Mouse (Mus musculus) midbrain, embryonic 11.5 days (tissue): ENCODE data around the gene Gpr183. TPM values are rescaled to one million over a fixed set of nuclear protein-coding genes. Genes with fewer than 3 reads are reported as not detected.
A peak's percentile ranks its signal among the peaks of the same experiment; 100 is the strongest.

ENCODE experiments used
- ATAC-seq: fragments of 200-750 bp; cut with Nextera tagmentation; 2 replicates; pipeline ENCODE4 v1.8.0; 2017; ENCODE audit warnings: moderate TSS enrichment, moderate library complexity; ENCODE audit not compliant: low FRiP score
- DNase-seq: peaks from one replicate; pipeline ENCODE4 v3.0.0; 2015; ENCODE audit warnings: low spot score; ENCODE audit errors: missing footprints
- H3K27ac ChIP-seq: fragments of 300-500 bp; sonication (generic); 2 replicates; pipeline ENCODE4 v1.5.1; 2014; ENCODE audit warnings: low read depth, low read length
- H3K27me3 ChIP-seq: fragments of 300-500 bp; sonication (generic); 2 replicates; pipeline ENCODE4 v1.6.1; 2014; ENCODE audit warnings: mild to moderate bottlenecking, low read length, moderate library complexity, mixed read lengths; ENCODE audit not compliant: control insufficient read depth, insufficient read depth
- H3K36me3 ChIP-seq: fragments of 300-500 bp; sonication (generic); 2 replicates; pipeline ENCODE4 v1.6.1; 2014; ENCODE audit warnings: mild to moderate bottlenecking, low read length, moderate library complexity, mixed read lengths; ENCODE audit not compliant: control insufficient read depth, insufficient read depth
- H3K4me1 ChIP-seq: fragments of 300-500 bp; sonication (generic); 2 replicates; pipeline ENCODE4 v1.6.1; 2014; ENCODE audit warnings: low read length; ENCODE audit not compliant: control insufficient read depth, insufficient read depth
- H3K4me2 ChIP-seq: fragments of 300-500 bp; sonication (generic); 2 replicates; pipeline ENCODE4 v1.6.1; 2014; ENCODE audit warnings: mild to moderate bottlenecking, moderate library complexity
- H3K4me3 ChIP-seq: fragments of 300-500 bp; sonication (generic); 2 replicates; pipeline ENCODE4 v1.5.1; 2014; ENCODE audit warnings: low read depth, low read length
- H3K9ac ChIP-seq: fragments of 300-500 bp; sonication (generic); 2 replicates; pipeline ENCODE4 v1.6.1; 2014; ENCODE audit warnings: low read length
- H3K9me3 ChIP-seq: fragments of 300-500 bp; sonication (generic); 2 replicates; pipeline ENCODE4 v1.6.1; 2016; ENCODE audit warnings: low read length; ENCODE audit not compliant: control insufficient read depth
- WGBS: fragments of 180-500 bp; shearing (Covaris S2); extraction: QIAGEN DNeasy Blood & Tissue Kit; methylation state at CpG from one replicate; pipeline ENCODE4 v1.1.7; 2014; 5-methylcytosine and 5-hydroxymethylcytosine counted together
- polyA plus RNA-seq: library from polyadenylated mRNA; unstranded; fragments of >200 nt; fragmentation: Nextera tagmentation; extraction: Ambion mirVana; gene quantifications from 2 replicates; pipeline ENCODE4 v1.2.1, GENCODE M21; 2014

Gpr183 gene
- polyA plus RNA-seq, 1 experiment from 2014 or later: 1.6 TPM

DNA sequence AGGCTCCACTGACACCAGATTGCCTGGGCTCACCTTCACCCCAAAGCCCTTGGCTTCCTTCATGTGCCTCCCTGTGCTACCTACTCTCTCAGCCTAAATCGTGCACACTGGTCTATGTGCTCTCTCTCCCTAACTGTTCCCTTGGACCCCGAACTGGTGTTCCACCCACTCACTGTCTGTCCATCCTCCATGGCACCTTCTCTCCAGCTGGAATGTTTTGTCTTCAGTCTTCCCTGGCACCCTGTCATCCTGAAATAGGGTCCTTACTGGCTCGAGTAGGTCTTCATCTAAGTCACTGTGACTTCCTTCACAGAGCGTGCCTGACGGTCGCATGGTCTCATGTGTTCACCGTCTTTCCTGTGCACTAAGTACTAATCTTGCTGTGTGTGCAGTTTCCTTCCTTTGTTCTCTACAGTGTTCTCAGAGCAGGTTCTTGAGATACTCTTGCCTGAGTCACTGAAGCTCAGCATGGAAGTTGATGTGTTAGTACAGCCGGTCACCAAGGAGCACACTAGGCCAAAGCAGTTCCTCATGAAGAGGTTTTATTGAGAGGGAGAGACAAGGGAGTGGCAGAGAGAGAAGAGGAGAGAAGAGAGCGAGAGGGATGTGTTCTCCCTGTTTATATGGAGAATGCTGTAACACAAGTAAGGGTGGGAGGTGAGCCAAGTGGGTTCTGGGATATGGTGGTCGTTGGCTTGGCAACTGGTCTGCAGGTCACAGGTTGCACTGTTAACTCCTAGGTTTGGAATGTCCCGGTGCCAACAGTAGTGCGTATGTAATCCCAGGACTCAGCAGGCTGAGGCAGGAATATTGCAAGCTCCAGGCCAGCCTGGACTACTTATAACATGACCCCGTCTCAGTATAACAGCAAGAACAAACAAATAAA, 27.6 kb upstream of the Gpr183 start:
- Histone ChIP-seq H3K4me2 (no peak overlapping the region), H3K4me3 (no peak overlapping the region), H3K36me3 (peaks cover 5% of the 10 kb centered on the region; the same call in 1 of the 2 replicates), H3K9ac (no peak overlapping the region), H3K4me1 (no peaks in the 10 kb centered on the region), H3K27ac (no peak overlapping the region), H3K9me3 (no peaks in the 10 kb centered on the region), H3K27me3 (no peaks in the 10 kb centered on the region)
- no peak for ATAC-seq
- WGBS: 92% methylated on average over 13 of the region's 13 CpGs
- DNase-seq: no peak

DNA sequence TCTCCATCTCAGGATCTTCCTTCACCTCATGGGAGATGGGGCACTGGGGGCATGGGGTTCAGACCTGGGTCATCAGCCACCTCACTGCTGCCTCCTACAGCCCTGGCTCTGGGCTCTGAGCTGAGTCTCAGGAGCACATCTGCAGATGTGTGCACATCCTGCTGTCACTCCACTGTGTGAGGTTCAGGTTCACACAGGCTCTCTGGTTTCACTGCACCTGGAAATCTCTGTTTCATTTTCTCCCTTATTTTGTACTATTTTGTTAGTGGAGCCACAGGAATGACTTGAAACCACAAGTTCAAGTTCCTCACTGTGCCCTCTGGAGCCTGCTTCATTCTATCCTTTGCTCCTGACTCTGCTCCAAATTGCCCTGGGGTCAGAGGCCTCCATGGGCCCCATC, 26.9 kb upstream of the Gpr183 start:
- Histone ChIP-seq H3K4me1 (no peaks in the 10 kb centered on the region), H3K36me3 (peaks cover 5% of the 10 kb centered on the region; the same call in 1 of the 2 replicates), H3K4me2 (no peak overlapping the region), H3K27me3 (no peaks in the 10 kb centered on the region), H3K27ac (no peak overlapping the region), H3K9ac (no peak overlapping the region), H3K9me3 (no peaks in the 10 kb centered on the region), H3K4me3 (no peak overlapping the region)
- ATAC-seq: no peak
- DNase-seq: no peak

DNA sequence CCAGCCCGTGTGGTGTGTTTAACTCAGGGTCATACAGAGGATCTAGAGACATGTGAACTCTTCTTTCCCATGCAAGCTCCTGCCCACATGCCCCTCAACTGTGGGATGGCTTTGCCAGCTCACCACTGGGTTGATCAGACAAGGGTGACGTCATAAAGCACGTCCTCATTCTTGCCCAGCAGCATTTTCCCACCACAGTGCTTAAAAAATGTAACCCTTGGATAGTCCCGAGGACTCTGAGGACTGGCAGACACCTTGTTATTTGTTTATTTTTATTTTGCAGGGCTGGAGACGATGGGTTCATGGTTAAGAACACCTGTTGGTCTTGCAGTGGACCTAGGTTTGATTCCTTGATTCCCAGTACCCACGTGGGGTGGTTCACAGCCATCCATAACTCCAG, 25.9 kb upstream of the Gpr183 start:
- H3K4me3 ChIP-seq: no peak overlapping the region
- no peaks in the 10 kb centered on the region for H3K4me1 ChIP-seq
- H3K9ac ChIP-seq: no peak overlapping the region
- H3K36me3 ChIP-seq: peaks cover 5% of the 10 kb centered on the region; the same call in 1 of the 2 replicates
- H3K4me2 ChIP-seq: no peak overlapping the region
- no peak overlapping the region for H3K27ac ChIP-seq
- WGBS: 90% methylated on average over 6 of the region's 6 CpGs
- no peaks in the 10 kb centered on the region for H3K9me3 ChIP-seq
- DNase-seq: no peak
- ATAC-seq: no peak
- H3K27me3 ChIP-seq: no peaks in the 10 kb centered on the region

DNA sequence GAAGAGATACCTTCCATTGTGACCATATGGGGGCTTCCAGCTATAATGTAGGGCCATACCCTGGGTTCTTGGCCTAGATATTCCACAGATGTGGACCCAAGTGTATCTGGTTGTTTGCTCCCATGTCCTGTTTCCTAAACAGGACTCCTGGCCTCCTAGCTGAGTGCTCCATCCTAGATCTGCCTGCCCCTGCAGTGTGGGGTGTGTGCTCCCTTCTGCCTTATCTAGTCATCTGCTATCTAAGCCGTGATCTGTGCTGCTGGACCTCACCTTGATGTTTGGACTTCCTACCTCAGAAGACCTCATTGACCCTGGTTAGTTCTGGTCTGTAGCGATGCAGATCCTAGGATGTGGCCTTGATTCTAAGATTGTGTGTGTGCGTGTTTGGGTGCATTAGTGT, 24.9 kb upstream of the Gpr183 start:
- Histone ChIP-seq H3K27ac (no peak overlapping the region), H3K4me2 (no peak overlapping the region), H3K9me3 (no peaks in the 10 kb centered on the region), H3K4me1 (no peaks in the 10 kb centered on the region), H3K9ac (no peak overlapping the region), H3K36me3 (peaks cover 5% of the 10 kb centered on the region; the same call in 1 of the 2 replicates), H3K4me3 (no peak overlapping the region), H3K27me3 (no peaks in the 10 kb centered on the region)
- ATAC-seq: no peak
- 98% methylated on average over 3 of the region's 3 CpGs for WGBS
- DNase-seq: no peak

DNA sequence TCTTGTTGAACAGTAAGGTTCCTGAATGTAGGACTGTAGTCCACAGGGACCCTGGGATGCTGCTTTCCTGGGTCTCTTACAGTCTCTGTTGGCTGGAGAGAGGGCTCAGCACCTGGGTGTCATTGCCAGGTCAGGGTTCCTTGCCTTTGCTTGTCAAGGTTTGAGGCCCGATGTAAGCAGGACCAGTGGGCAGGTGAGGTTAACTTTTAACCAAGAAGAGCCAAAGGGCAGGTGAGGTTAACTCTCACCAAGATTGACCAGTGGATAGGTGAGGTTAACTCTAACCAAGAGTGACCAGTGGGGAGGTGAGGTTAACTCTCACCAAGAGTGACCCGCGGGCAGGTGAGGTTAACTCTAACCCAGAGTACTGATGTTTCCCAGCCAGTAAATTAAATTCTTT, 24.3 kb upstream of the Gpr183 start:
- Histone ChIP-seq H3K9ac (no peak overlapping the region), H3K4me2 (no peak overlapping the region), H3K27me3 (no peaks in the 10 kb centered on the region), H3K4me3 (no peak overlapping the region), H3K36me3 (peaks cover 3% of the 10 kb centered on the region; the same call in 1 of the 2 replicates), H3K4me1 (no peaks in the 10 kb centered on the region), H3K27ac (no peak overlapping the region), H3K9me3 (no peaks in the 10 kb centered on the region)
- WGBS: 94% methylated on average over 3 of the region's 3 CpGs
- no peak for DNase-seq
- ATAC-seq: no peak

DNA sequence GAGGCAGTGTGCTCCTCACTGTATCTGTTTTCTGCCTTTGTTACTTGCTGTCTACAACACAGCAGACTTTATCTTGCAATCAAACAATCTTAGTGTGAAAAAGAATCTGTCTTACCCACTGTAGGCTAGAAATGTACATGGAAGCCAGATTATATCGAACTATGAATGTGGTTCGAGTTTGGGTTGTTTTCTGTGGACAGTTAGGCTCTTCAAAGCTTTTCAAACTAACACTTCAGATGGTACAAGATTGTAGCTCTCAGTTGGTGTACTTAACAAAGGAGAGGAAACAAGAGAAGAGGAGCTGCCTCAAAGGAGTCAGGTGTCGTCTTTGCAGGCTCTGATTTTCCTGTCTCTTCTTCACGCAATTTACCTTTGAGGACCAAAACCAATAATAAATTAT, 22.7 kb upstream of the Gpr183 start:
- H3K4me3 ChIP-seq: no peak overlapping the region
- 85% methylated on average over 4 of the region's 4 CpGs for whole genome bisulfite sequencing
- no peak for ATAC-seq
- H3K4me1 ChIP-seq: no peaks in the 10 kb centered on the region
- no peaks in the 10 kb centered on the region for H3K27me3 ChIP-seq
- no peak overlapping the region for H3K4me2 ChIP-seq
- no peaks in the 10 kb centered on the region for H3K9me3 ChIP-seq
- H3K27ac ChIP-seq: no peak overlapping the region
- no peak overlapping the region for H3K9ac ChIP-seq
- DNase-seq: no peak
- H3K36me3 ChIP-seq: no peaks in the 10 kb centered on the region

DNA sequence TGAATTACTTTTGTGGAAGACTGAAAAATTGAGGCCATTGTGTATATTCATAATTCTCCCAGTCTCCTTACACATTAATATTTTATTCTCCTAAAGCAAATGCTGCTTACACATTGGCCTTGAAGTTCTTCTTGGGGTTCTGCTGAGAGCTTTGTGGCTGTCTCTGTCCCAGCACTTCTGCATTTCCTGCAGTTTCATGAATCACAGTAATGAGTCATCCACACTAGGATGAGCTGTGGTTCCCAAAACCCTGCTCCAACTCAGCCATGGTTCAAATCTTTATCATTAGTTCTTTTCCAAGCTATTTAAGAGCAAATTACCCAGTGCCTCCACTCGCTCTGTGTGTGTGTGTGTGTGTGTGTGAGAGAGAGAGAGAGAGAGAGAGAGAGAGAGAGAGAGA, 22.3 kb upstream of the Gpr183 start:
- H3K27ac ChIP-seq: no peak overlapping the region
- H3K27me3 ChIP-seq: no peaks in the 10 kb centered on the region
- H3K36me3 ChIP-seq: no peaks in the 10 kb centered on the region
- no peak for DNase-seq
- no peak overlapping the region for H3K9ac ChIP-seq
- no peak overlapping the region for H3K4me3 ChIP-seq
- no peaks in the 10 kb centered on the region for H3K4me1 ChIP-seq
- H3K9me3 ChIP-seq: no peaks in the 10 kb centered on the region
- WGBS: 100% methylated on average over 1 of the region's 1 CpGs
- no peak for ATAC-seq
- H3K4me2 ChIP-seq: no peak overlapping the region

DNA sequence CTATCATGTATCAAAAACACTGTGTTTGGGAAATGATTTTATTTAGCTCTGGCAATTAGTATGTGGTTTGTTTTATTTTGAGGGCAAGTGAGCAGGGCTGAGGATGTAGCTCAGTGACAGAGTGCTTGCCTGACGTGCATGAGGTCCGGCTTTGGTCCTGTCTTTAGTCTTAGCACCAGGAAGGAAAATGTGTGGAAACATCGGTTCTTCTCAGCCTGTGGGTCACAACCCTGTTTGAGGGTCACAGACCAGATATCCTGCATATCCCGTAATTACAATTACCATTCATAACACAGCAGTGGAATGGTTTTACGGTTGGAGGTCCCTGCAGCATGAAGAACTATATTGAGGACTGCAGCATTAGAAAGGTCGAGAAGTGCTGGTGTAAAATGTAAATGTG, 21.0 kb upstream of the Gpr183 start:
- no peak overlapping the region for H3K27ac ChIP-seq
- no peak for ATAC-seq
- no peaks in the 10 kb centered on the region for H3K27me3 ChIP-seq
- H3K9ac ChIP-seq: no peak overlapping the region
- no peak overlapping the region for H3K4me2 ChIP-seq
- no peaks in the 10 kb centered on the region for H3K36me3 ChIP-seq
- H3K9me3 ChIP-seq: no peaks in the 10 kb centered on the region
- WGBS: 85% methylated on average over 6 of the region's 6 CpGs
- DNase-seq: no peak
- H3K4me1 ChIP-seq: no peaks in the 10 kb centered on the region
- H3K4me3 ChIP-seq: no peak overlapping the region

DNA sequence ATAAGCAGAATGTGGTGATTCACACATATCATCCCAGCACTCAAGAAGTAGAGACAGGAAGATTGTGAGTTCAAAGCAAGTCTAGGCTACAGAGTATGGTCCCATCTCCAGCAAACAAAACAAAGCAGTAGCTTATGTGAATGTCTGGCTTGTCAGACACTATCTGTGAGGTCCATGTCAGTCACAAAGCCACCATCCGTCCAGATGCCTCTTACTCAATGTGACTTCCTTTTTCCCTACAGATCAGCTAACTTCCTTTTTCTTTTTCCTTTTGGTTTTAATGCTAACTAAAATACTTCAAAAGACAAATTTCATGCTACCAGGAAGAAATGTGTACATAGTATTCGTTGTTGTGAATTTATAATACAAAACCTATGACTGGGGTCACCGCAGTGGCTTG, 20.5 kb upstream of the Gpr183 start:
- ATAC-seq: no peak
- no peak overlapping the region for H3K4me3 ChIP-seq

More for the DNA sequence above, 20.5 kb upstream of the Gpr183 start:
- Histone ChIP-seq H3K36me3 (no peaks in the 10 kb centered on the region), H3K4me1 (no peaks in the 10 kb centered on the region), H3K27ac (no peak overlapping the region), H3K4me2 (no peak overlapping the region), H3K9me3 (no peaks in the 10 kb centered on the region), H3K9ac (no peak overlapping the region), H3K27me3 (no peaks in the 10 kb centered on the region)
- peak; percentile 4 for DNase-seq
- WGBS: 90% methylated on average over 3 of the region's 3 CpGs
